Mouse (Mus musculus) neutrophil, adult 5-6 weeks (primary cell): Measurements from ENCODE around the gene Esp18. TPM values are rescaled to one million over a fixed set of nuclear protein-coding genes. Genes with fewer than 3 reads are reported as not detected.

Source experiments
- ATAC-seq: fragments of 151-379, 151-347 bp; 2 replicates; pipeline ENCODE4 v1.8.0; 2017; ENCODE audit warnings: mild to moderate bottlenecking, moderate TSS enrichment; ENCODE audit not compliant: insufficient number of reproducible peaks, poor library complexity, low FRiP score, severe bottlenecking; ENCODE audit errors: extremely low read depth
- total RNA-seq: library from RNA; stranded (forward); fragments of 200-1000 nt; gene quantifications from 2 replicates; pipeline ENCODE4 v1.2.3, GENCODE M21; 2017

Gene Esp18
- not detected in 2 replicates for total RNA-seq

DNA sequence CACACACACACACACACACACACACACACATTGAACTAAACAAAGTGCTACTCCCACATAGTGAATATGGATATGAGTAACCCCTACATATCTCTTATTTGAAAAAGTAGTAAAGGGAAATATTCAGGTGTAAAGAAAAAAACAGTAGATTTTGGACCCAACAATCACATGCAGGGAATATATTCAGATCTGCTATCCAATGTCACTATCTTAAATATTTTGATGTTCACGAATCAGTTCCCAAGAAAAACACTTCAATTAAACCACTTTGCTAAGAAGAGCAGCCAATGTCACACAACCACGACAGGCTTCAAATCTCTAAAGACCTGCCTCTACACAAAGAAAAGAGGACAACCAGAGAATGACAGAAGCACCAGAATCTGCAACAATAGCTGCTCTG lies at the start of gene Esp18:
TSS of gene Esp18 (plus strand) at position 301 of the 400 bp plus-strand sequence.
- no peak for ATAC-seq

- no peak for ATAC-seq
Observed at GRCm38 (mm10) chr17:39363316-39363715, 42.8 kb upstream of the Esp18 start.

Other genes starting within 250 kb of the Esp18 start
- gene Esp16, start 129.8 kb downstream of the Esp18 start, total RNA-seq = not detected in 2 replicates
- gene Esp15, start 234.6 kb downstream of the Esp18 start, total RNA-seq = not detected in 2 replicates